19 mouse cellular contexts compared by ENCODE assay signal in the genomic region with DNA sequence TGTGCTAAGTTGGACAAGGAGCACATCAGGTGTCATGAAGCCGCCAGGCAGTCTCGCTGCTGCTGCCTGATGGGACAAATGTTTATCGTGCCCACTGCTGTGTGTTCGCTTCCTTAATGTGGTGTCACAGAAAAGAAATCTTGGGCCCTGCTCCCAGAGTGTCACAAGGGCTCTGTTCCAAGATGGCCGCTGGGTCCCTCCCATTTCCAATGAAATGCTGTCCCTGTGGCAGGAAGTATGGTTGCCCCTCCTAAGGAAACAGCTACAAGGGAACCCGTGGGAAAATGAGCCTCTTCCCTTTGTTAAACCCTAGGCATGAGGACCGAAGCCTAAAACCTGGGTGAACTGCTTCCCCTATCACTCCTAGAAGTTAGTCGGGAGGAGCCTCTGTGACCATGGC.
A peak's percentile ranks its signal among the peaks of the same experiment; 100 is the strongest.
DNase-seq lines count a peak whose midpoint lies in the region; ATAC-seq and TF ChIP-seq lines count a peak whose summit lies in the region.
"Had no signal": no experiment of that assay in that cellular context is flagged by ENCODE, and none has a peak within 500 bp of the region (broad histone marks: within the 10 kb centered on the region; RNA-seq: fewer than 3 reads in every experiment).

No protein-coding gene starts in this region.

- intact Hi-C loops in heart, postnatal 10 days (cut with DNase I) = no loop called here

- TF ChIP-seq EP300 in lung, postnatal 0 days (IDR thresholded peaks at IDR 0.05) = no peak

- no peak for TF ChIP-seq POLR2A in cerebellum, adult 2 months (IDR thresholded peaks at IDR 0.05; ENCODE audit: borderline replicate concordance, insufficient read depth, low read length)

- no peak for DNase-seq in cerebellum, adult 2 months
- DNase-seq in cerebellum, postnatal 25 days = no peak
- peak; percentile 87 for DNase-seq in heart, adult 11 months
- DNase-seq in heart, postnatal 10 days = no peak
- peak; percentile 16 for DNase-seq in lung, postnatal 0 days (ENCODE audit: low spot score)
- DNase-seq in lung, postnatal 25 days (ENCODE audit: low spot score) = no peak
- DNase-seq in retina, postnatal 1 day = peak; percentile 25
- no peak for DNase-seq in retina, embryonic 14.5 days (ENCODE audit: low spot score)
- DNase-seq: B cell, adult 2 months; gastrocnemius, adult 2 months; gastrocnemius, postnatal 25 days; heart, postnatal 4 days had no signal

- WGBS in cerebellum, adult 2 months = 77% methylated on average over 8 of the region's 8 CpGs
- 68% methylated on average over 8 of the region's 8 CpGs for WGBS in lung, postnatal 0 days

- no peak overlapping the region for H3K4me2 ChIP-seq in lung, postnatal 0 days (replicated peaks; ENCODE audit: low read depth, low read length)
- H3K4me2 ChIP-seq: embryonic facial prominence, embryonic 13.5 days; forebrain, embryonic 13.5 days; heart, embryonic 13.5 days; hindbrain, embryonic 15.5 days had no signal

- H3K9me3 ChIP-seq in lung, postnatal 0 days (ENCODE audit: low read length) = no peaks in the 10 kb centered on the region
- H3K9me3 ChIP-seq: embryonic facial prominence, embryonic 13.5 days; forebrain, embryonic 13.5 days; G1E; heart, embryonic 13.5 days; hindbrain, embryonic 15.5 days had no signal

- peak overlapping the region; percentile 17; the same call in 1 of the 2 replicates for H3K27ac ChIP-seq in cerebellum, adult 2 months (ENCODE audit: insufficient read depth, low read length)
- no peak overlapping the region for H3K27ac ChIP-seq in lung, postnatal 0 days (ENCODE audit: low read length)
- H3K27ac ChIP-seq: embryonic facial prominence, embryonic 13.5 days; forebrain, embryonic 13.5 days; gastrocnemius, adult 2 months; heart, embryonic 13.5 days; hindbrain, embryonic 15.5 days had no signal

- TF ChIP-seq CTCF in cerebellum, adult 2 months (IDR thresholded peaks at IDR 0.05; ENCODE audit: borderline replicate concordance, insufficient read depth, low read depth, low read length) = no peak
- TF ChIP-seq CTCF in lung, postnatal 0 days (IDR thresholded peaks at IDR 0.05) = no peak

- H3K36me3 ChIP-seq in lung, postnatal 0 days (ENCODE audit: insufficient read depth, low read length) = no peaks in the 10 kb centered on the region
- H3K36me3 ChIP-seq: embryonic facial prominence, embryonic 13.5 days; G1E; heart, embryonic 13.5 days; hindbrain, embryonic 15.5 days had no signal

- H3K9ac ChIP-seq in lung, postnatal 0 days (replicated peaks; ENCODE audit: low read depth) = no peak overlapping the region
- H3K9ac ChIP-seq: embryonic facial prominence, embryonic 13.5 days; forebrain, embryonic 13.5 days; heart, embryonic 13.5 days; hindbrain, embryonic 15.5 days had no signal

- H3K4me3 ChIP-seq in cerebellum, adult 2 months (replicated peaks; ENCODE audit: insufficient read depth, low read depth, low read length) = no peak overlapping the region
- no peak overlapping the region for H3K4me3 ChIP-seq in lung, postnatal 0 days (ENCODE audit: low read depth, low read length)
- H3K4me3 ChIP-seq: embryonic facial prominence, embryonic 13.5 days; forebrain, embryonic 13.5 days; gastrocnemius, adult 2 months; heart, embryonic 13.5 days; hindbrain, embryonic 15.5 days had no signal

- peaks cover 39% of the 10 kb centered on the region for H3K4me1 ChIP-seq in cerebellum, adult 2 months (ENCODE audit: control insufficient read depth, insufficient read depth, low read length)
- H3K4me1 ChIP-seq in lung, postnatal 0 days (ENCODE audit: insufficient read depth, low read depth, low read length) = no peaks in the 10 kb centered on the region

- H3K27me3 ChIP-seq in cerebellum, adult 2 months (ENCODE audit: control insufficient read depth, insufficient read depth, low read length) = no peaks in the 10 kb centered on the region
- H3K27me3 ChIP-seq in lung, postnatal 0 days (replicated peaks; ENCODE audit: insufficient read depth, low read length) = no peaks in the 10 kb centered on the region
- H3K27me3 ChIP-seq: embryonic facial prominence, embryonic 13.5 days; forebrain, embryonic 13.5 days; heart, embryonic 13.5 days; hindbrain, embryonic 15.5 days had no signal

- ATAC-seq in lung, postnatal 0 days = no peak
- ATAC-seq: CD4-positive, CD25-positive, alpha-beta regulatory T cell, adult 4 months; forebrain, embryonic 13.5 days; inflammation-experienced regulatory T-cells, adult 6 months had no signal

Comparison
In these comparisons a context has a peak if more than half of its experiments do, and no peak if none do; other contexts are left out.
1. DNase-seq: peak in heart, adult 11 months (single experiment), lung, postnatal 0 days (single experiment) and retina, postnatal 1 day (single experiment); none in cerebellum, adult 2 months (0 of 2), cerebellum, postnatal 25 days (0 of 2), heart, postnatal 10 days (0 of 2), lung, postnatal 25 days (single experiment) and retina, embryonic 14.5 days (single experiment).